Mouse (Mus musculus) liver, embryonic 14.5 days (tissue): ENCODE results near the gene Sdsl. TPM values are rescaled to one million over a fixed set of nuclear protein-coding genes. Genes with fewer than 3 reads are reported as not detected.

ENCODE experiments used
- ATAC-seq: fragments of 200-750 bp; cut with Nextera tagmentation; 2 replicates; pipeline ENCODE4 v1.8.0; 2017; ENCODE audit warnings: moderate number of reproducible peaks, mild to moderate bottlenecking, moderate library complexity; ENCODE audit not compliant: insufficient read depth
- DNase-seq, 3 experiments: peaks; one replicate each; pipeline ENCODE4 v3.0.0-alpha.2; 2012 to 2013; ENCODE audit warnings: low read depth in 3 of 3, low spot score in 3 of 3
- H3K27ac ChIP-seq: fragments of 300-500 bp; sonication (generic); 2 replicates; pipeline ENCODE4 v1.5.1; 2014; ENCODE audit warnings: moderate library complexity, mild to moderate bottlenecking, control low read depth, inconsistent platforms
- H3K27me3 ChIP-seq: fragments of 300-500 bp; sonication (generic); 2 replicates; pipeline ENCODE4 v1.6.1; 2014; ENCODE audit warnings: mild to moderate bottlenecking, low read length, moderate library complexity; ENCODE audit not compliant: control insufficient read depth, insufficient read depth
- H3K36me3 ChIP-seq: fragments of 300-500 bp; sonication (generic); replicated peaks from 2 replicates; pipeline ENCODE4 v1.6.1; 2014; ENCODE audit warnings: low read depth; ENCODE audit not compliant: control insufficient read depth, insufficient read depth
- H3K4me1 ChIP-seq, 2 experiments: fragments of 200-500 bp in 1 of 2; fragments of 300-500 bp in 1 of 2; sonication (generic) in 1 of 2; replicated peaks; 2 replicates each; pipeline ENCODE4 v1.6.1; 2012 to 2014; ENCODE audit warnings: antibody characterized with exemption in 1 of 2, inconsistent platforms in 1 of 2, low read length in 1 of 2; ENCODE audit not compliant: control insufficient read depth in 2 of 2, insufficient read depth in 2 of 2
- H3K4me2 ChIP-seq: fragments of 300-500 bp; sonication (generic); 2 replicates; pipeline ENCODE4 v1.6.1; 2014; ENCODE audit warnings: low read depth, mild to moderate bottlenecking, control low read depth, moderate library complexity
- H3K4me3 ChIP-seq, 2 experiments: fragments of 200-500 bp in 1 of 2; fragments of 300-500 bp in 1 of 2; sonication (generic) in 1 of 2; 2 replicates each; pipeline ENCODE4 v1.5.1; 2012 to 2014; ENCODE audit warnings: low read depth in 2 of 2, low read length in 2 of 2, mild to moderate bottlenecking in 2 of 2, control low read depth in 1 of 2, inconsistent platforms in 1 of 2, moderate library complexity in 1 of 2; ENCODE audit not compliant: insufficient read depth in 1 of 2
- H3K9ac ChIP-seq: fragments of 300-500 bp; sonication (generic); replicated peaks from 2 replicates; pipeline ENCODE4 v1.6.1; 2014; ENCODE audit warnings: mild to moderate bottlenecking, control low read depth, moderate library complexity
- H3K9me3 ChIP-seq: fragments of 300-500 bp; sonication (generic); 2 replicates; pipeline ENCODE4 v1.6.1; 2016; ENCODE audit warnings: low read length, mixed read lengths; ENCODE audit not compliant: control insufficient read depth
- CTCF ChIP-seq: IDR thresholded peaks from 2 replicates; pipeline ENCODE4 v1.5.1; 2016; ENCODE audit warnings: antibody characterized with exemption, low read depth, control low read depth
- EP300 ChIP-seq: IDR thresholded peaks from 2 replicates; pipeline ENCODE4 v1.6.1; 2016; ENCODE audit warnings: antibody characterized with exemption, low read depth
- WGBS: fragments of 180-500 bp; shearing (Covaris S2); extraction: QIAGEN DNeasy Blood & Tissue Kit; methylation state at CpG from one replicate; pipeline ENCODE4 v1.1.7; 2014; ENCODE audit not compliant: insufficient replicate concordance; 5-methylcytosine and 5-hydroxymethylcytosine counted together
- polyA plus RNA-seq, 2 experiments: library from polyadenylated mRNA; depleted of rRNA in 1 of 2; stranded (reverse) in 1 of 2; unstranded in 1 of 2; fragments of >200 nt; fragmentation: Nextera tagmentation in 1 of 2; extraction: Ambion mirVana in 1 of 2; gene quantifications; 2 replicates each; pipeline versions ENCODE4 v1.2.1 to v1.2.3; 2012 to 2014

Gene Sdsl
- polyA plus RNA-seq, 2 experiments = 0.93 to 1.2 TPM

GRCm38 (mm10) chr5:120431649-120432485, 40.7 kb downstream of the Sdsl start, which contains the start of gene Lhx5:
Lhx5 (plus strand) TSS chr5:120431699.
- Histone ChIP-seq H3K9me3 (no peaks in the 10 kb centered on the region), H3K36me3 (no peaks in the 10 kb centered on the region), H3K4me3 (no peak within 1 kb of the TSS), H3K27me3 (peaks cover 96% of the 10 kb centered on the region), H3K4me2 (no peak within 1 kb of the TSS), H3K27ac (no peak within 1 kb of the TSS), H3K9ac (no peak within 1 kb of the TSS), H3K4me1 (no peaks in the 10 kb centered on the region)
- WGBS = 2% methylated on average over 69 of the region's 69 CpGs
- no peak for DNase-seq
- no peak for ATAC-seq
- TF ChIP-seq CTCF (no peak), EP300 (no peak)

GRCm38 (mm10) chr5:120431001-120431583, 41.5 kb downstream of the Sdsl start:
- peaks cover 96% of the 10 kb centered on the region for H3K27me3 ChIP-seq
- no peaks in the 10 kb centered on the region for H3K4me1 ChIP-seq
- H3K9ac ChIP-seq = no peak overlapping the region
- 4% methylated on average over 30 of the region's 30 CpGs for WGBS
- H3K4me3 ChIP-seq = no peak overlapping the region
- ATAC-seq (no peak), DNase-seq (no peak)
- H3K27ac ChIP-seq = no peak overlapping the region
- TF ChIP-seq EP300 (no peak), CTCF (no peak)
- no peaks in the 10 kb centered on the region for H3K9me3 ChIP-seq
- no peaks in the 10 kb centered on the region for H3K36me3 ChIP-seq
- H3K4me2 ChIP-seq = no peak overlapping the region

- Histone ChIP-seq H3K9ac (no peak overlapping the region), H3K4me3 (no peak overlapping the region), H3K4me1 (no peaks in the 10 kb centered on the region), H3K4me2 (no peak overlapping the region), H3K9me3 (no peaks in the 10 kb centered on the region), H3K36me3 (no peaks in the 10 kb centered on the region), H3K27me3 (peaks cover 93% of the 10 kb centered on the region), H3K27ac (no peak overlapping the region)
- WGBS = 7% methylated on average over 6 of the region's 6 CpGs
- TF ChIP-seq CTCF (no peak), EP300 (no peak)
- no peak for DNase-seq
- no peak for ATAC-seq
Observed at GRCm38 (mm10) chr5:120429692-120430091, 42.9 kb downstream of the Sdsl start.

GRCm38 (mm10) chr5:120428990-120429389, 43.6 kb downstream of the Sdsl start:
- H3K4me1 ChIP-seq = no peaks in the 10 kb centered on the region
- no peaks in the 10 kb centered on the region for H3K36me3 ChIP-seq
- no peak overlapping the region for H3K4me2 ChIP-seq
- ATAC-seq = no peak
- DNase-seq = no peak
- no peaks in the 10 kb centered on the region for H3K9me3 ChIP-seq
- H3K27me3 ChIP-seq = peaks cover 93% of the 10 kb centered on the region
- H3K4me3 ChIP-seq = no peak overlapping the region
- TF ChIP-seq EP300 (no peak), CTCF (no peak)
- WGBS = 6% methylated on average over 5 of the region's 6 CpGs
- no peak overlapping the region for H3K9ac ChIP-seq
- no peak overlapping the region for H3K27ac ChIP-seq

GRCm38 (mm10) chr5:120428189-120428838, 44.3 kb downstream of the Sdsl start:
- 3% methylated on average over 21 of the region's 21 CpGs for WGBS
- no peaks in the 10 kb centered on the region for H3K9me3 ChIP-seq
- DNase-seq (no peak), ATAC-seq (no peak)
- no peak overlapping the region for H3K4me2 ChIP-seq
- no peak overlapping the region for H3K9ac ChIP-seq
- TF ChIP-seq EP300 (no peak), CTCF (no peak)
- no peaks in the 10 kb centered on the region for H3K36me3 ChIP-seq
- no peaks in the 10 kb centered on the region for H3K4me1 ChIP-seq
- peaks cover 90% of the 10 kb centered on the region for H3K27me3 ChIP-seq
- no peak overlapping the region for H3K4me3 ChIP-seq
- H3K27ac ChIP-seq = no peak overlapping the region
